Mouse (Mus musculus): ENCODE results near the gene Unc119. TPM values are rescaled to one million over a fixed set of nuclear protein-coding genes. Genes with fewer than 3 reads are reported as not detected.

Gene Unc119
- polyA plus RNA-seq, 1 experiment from 2014 or later = 62.8 TPM

DNA sequence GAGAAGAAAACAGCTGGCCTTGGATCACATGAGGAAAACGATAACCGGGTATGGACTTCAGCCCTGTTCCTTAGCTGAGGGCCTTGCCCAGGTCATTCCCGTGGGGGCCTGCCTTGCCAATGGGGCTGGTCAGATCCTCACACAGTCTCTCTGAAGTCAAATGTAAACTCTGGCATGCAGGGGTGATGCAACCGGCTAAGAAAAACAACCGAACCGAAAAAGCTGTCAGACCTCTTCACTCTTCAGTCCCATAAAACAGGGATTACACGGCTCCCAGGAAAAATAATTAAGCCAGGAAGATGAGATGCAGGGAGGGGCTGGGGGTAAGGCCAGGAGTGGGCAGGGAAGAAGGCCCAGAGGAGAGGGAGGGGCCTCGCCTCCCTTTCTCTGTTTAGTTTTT is 20.8 kb downstream of the Unc119 start:
- peaks cover 24% of the 10 kb centered on the region for H3K4me1 ChIP-seq
- DNase-seq (ENCODE audit: extremely low spot score, low spot score) = no peak
- H3K36me3 ChIP-seq (replicated peaks) = no peaks in the 10 kb centered on the region
- H3K4me3 ChIP-seq = no peak overlapping the region
- H3K27me3 ChIP-seq (ENCODE audit: poor library complexity, severe bottlenecking) = peaks cover 7% of the 10 kb centered on the region
- H3K27ac ChIP-seq = no peak overlapping the region
- H3K9me3 ChIP-seq = no peaks in the 10 kb centered on the region
- WGBS = 63% methylated on average over 8 of the region's 8 CpGs

DNA sequence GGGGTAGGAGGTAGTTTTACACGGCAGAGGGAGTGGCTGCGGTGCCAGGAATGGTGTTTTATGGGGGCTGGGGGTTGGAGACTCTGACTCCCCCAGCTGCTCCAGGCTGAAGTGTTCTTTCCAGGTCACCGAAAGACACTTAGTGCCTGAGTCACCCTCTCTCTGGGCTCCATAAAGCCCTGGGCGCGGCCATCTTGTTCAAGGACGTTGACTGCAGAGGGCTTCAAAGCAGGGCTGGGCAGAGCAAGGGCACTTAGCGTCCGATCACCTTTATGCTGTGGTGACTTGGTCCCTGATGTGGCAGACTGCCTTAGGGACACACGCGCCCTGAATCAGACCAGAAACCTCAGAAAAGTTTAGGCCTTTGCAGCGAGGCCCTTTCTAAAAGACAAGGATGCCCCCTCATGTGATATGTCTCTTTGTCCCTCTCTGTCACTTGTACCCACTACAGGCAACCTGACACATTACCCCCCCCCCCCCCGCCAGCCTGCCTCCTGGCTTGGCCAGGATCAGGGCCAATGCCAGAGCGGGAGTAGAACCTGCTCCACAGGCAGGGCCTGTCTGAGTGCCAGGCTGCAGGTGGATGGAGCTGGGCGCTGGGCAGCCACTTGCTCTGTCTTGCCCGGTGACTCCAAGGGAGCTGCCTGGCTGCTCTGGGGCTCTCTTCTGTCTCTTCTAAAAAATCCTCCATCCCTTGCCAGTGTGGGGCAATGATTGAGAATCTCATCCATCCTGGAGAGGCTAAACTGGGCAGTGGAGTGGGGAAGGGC is 24.4 kb downstream of the Unc119 start:
- WGBS = 93% methylated on average over 15 of the region's 15 CpGs
- Histone ChIP-seq H3K4me1 (peaks cover 15% of the 10 kb centered on the region), H3K9me3 (no peaks in the 10 kb centered on the region), H3K4me3 (no peak overlapping the region), H3K27me3 (ENCODE audit: poor library complexity, severe bottlenecking) (no peaks in the 10 kb centered on the region), H3K36me3 (replicated peaks) (no peaks in the 10 kb centered on the region), H3K27ac (no peak overlapping the region)
- DNase-seq (ENCODE audit: extremely low spot score, low spot score) = no peak

DNA sequence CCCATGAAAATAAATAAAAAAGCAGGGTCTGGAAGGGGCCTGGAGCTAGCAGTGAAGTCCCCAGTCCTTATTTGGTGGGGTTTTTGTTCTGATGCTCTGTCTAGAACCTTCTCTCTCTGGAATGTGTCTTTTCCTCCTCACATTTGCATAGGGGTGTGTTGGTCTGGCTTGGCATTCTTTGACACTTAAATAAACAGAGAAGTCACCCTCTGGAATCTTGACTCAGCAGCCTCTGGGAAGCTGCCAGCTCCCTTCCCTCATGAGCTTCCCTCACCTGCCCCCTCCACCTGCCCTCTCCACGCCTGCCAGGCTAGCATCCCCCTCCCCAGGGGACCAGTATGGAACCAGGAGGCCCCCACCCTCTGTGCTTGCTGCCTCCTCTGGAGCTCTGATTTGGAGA is 27.1 kb downstream of the Unc119 start:
- Histone ChIP-seq H3K27ac (no peak overlapping the region), H3K9me3 (no peaks in the 10 kb centered on the region), H3K27me3 (ENCODE audit: poor library complexity, severe bottlenecking) (no peaks in the 10 kb centered on the region), H3K36me3 (replicated peaks) (no peaks in the 10 kb centered on the region), H3K4me1 (peaks cover 8% of the 10 kb centered on the region; the same call in 1 of the 2 replicates), H3K4me3 (no peak overlapping the region)
- WGBS = 68% methylated on average over 1 of the region's 1 CpGs
- no peak for DNase-seq (ENCODE audit: extremely low spot score, low spot score)

DNA sequence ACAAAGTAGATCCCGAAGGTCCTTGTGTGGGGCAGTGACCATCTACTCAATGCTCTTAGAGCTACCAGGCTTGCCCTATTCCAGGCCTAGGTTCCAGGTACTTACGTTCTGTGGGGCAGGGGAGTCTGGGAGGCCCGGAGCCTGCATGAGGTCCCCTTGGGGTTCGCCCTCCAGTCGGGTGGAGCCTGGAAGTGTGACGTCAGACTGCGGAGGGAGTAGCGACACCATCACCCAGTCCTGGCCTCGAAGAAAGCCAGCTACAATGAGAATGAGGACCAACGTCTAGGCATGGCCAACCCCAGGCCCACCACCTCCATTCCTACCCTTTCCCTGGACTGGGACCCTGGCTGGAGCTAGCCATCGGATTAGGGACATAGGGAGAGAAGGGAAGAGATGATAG is 28.4 kb downstream of the Unc119 start:
- H3K4me1 ChIP-seq = peaks cover 5% of the 10 kb centered on the region; the same call in 1 of the 2 replicates
- no peaks in the 10 kb centered on the region for H3K27me3 ChIP-seq (ENCODE audit: poor library complexity, severe bottlenecking)
- no peaks in the 10 kb centered on the region for H3K36me3 ChIP-seq (replicated peaks)
- H3K9me3 ChIP-seq = no peaks in the 10 kb centered on the region
- H3K4me3 ChIP-seq = no peak overlapping the region
- 89% methylated on average over 11 of the region's 11 CpGs for WGBS
- no peak overlapping the region for H3K27ac ChIP-seq
- no peak for DNase-seq (ENCODE audit: extremely low spot score, low spot score)

DNA sequence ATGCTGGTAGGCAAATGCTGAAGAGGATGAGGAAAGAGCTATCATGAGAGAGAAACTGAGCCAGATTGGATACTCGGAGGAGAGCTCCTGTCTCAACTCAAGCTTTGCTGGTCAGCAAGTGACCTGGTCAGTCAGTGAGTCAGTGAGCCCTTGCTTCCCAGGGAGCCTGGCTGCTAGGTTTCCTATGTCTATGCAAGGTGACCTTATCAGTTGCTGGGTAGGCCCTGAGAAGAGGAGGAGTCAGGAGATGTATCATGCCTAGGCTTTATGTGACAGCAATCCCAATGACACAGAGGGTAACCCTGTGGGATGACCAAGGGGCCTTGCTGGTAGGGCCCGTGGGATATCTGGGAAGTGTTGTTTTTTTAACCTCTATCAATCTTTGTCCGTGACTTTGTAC is 28.9 kb downstream of the Unc119 start:
- Histone ChIP-seq H3K4me1 (peaks cover 5% of the 10 kb centered on the region; the same call in 1 of the 2 replicates), H3K36me3 (replicated peaks) (no peaks in the 10 kb centered on the region), H3K4me3 (no peak overlapping the region), H3K27me3 (ENCODE audit: poor library complexity, severe bottlenecking) (no peaks in the 10 kb centered on the region), H3K9me3 (no peaks in the 10 kb centered on the region), H3K27ac (no peak overlapping the region)
- WGBS = 89% methylated on average over 3 of the region's 3 CpGs
- no peak for DNase-seq (ENCODE audit: extremely low spot score, low spot score)

DNA sequence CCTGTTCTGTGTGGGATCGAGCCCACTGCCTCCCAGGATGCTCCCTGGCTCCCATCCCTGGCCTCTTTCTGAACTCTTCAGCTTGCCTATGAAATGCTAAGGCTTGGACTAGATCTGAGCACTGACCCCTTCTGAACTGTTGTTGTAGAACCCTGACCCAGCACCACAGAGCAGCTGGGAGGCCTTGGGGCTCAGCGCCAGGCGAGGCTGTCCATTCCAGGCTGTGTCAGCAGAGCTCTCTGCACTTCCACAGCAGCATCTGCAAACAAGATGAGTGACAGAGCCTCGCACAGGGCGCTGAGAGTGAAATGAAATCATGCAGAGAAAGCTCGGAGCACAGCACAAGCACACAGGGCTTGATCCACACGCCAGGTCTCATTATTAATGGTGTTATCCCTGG is 29.3 kb downstream of the Unc119 start:
- no peaks in the 10 kb centered on the region for H3K36me3 ChIP-seq (replicated peaks)
- DNase-seq (ENCODE audit: extremely low spot score, low spot score) = no peak
- WGBS = 73% methylated on average over 7 of the region's 7 CpGs
- H3K4me3 ChIP-seq = no peak overlapping the region
- H3K4me1 ChIP-seq = peaks cover 10% of the 10 kb centered on the region; the same call in 1 of the 2 replicates
- H3K27ac ChIP-seq = 0 out of 2 replicates have a peak overlapping the region, but pooled peaks have one; percentile 35
- H3K27me3 ChIP-seq (ENCODE audit: poor library complexity, severe bottlenecking) = no peaks in the 10 kb centered on the region
- H3K9me3 ChIP-seq = no peaks in the 10 kb centered on the region

DNA sequence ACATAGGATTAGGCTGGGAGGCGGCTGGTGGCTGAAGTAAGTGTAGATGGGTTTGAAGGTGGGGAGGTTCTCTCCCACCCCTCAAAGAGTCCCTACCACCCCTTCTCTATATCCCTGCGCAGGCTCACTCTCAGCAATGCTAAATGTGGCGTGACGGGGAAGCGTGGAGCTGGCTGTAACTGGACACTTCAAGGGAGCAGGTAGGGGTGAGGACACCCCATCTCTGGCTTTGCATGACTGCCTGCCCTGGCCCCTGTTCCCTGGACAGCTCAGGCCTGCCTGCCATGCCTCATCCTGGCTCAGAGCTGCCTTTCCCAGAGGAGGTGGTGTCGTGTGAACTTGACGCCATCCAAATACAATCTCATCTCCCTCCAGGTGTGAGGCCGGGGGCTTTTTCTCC is 30.9 kb downstream of the Unc119 start:
- H3K4me3 ChIP-seq = no peak overlapping the region
- peaks cover 11% of the 10 kb centered on the region; the same call in 1 of the 2 replicates for H3K4me1 ChIP-seq
- H3K27me3 ChIP-seq (ENCODE audit: poor library complexity, severe bottlenecking) = no peaks in the 10 kb centered on the region
- no peak for DNase-seq (ENCODE audit: extremely low spot score, low spot score)
- no peak overlapping the region for H3K27ac ChIP-seq
- H3K36me3 ChIP-seq (replicated peaks) = no peaks in the 10 kb centered on the region
- 83% methylated on average over 8 of the region's 8 CpGs for WGBS
- H3K9me3 ChIP-seq = no peaks in the 10 kb centered on the region

DNA sequence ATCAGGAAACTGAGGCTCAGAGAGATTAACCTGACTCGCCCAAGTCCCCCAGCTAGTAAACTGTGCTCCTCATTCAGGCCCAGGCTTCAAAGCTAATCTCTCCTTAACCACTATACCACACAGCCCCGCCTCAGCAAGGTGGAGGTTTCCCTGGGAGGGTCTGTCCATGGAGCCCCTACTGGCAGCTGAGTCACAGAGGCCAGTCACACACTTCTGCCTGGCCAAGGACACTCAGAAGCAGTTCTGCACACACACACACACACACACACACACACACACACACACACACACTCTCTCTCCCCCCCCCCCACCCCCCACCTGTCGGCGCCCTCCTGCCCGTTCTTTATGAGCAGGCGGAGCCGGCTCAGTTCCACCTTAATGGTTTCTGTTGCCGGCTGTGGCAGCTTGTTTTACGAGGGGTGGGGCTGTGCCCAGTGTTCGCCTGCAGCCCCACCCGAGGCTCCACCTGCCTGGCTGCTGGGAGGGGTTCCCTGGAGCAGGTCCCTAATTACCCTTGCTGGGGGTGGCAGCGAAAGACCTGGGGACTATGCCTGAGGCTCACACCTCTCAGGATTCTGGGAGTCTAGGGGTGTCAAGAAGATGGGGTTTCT is 34.4 kb downstream of the Unc119 start:
- peaks cover 12% of the 10 kb centered on the region; the same call in 1 of the 2 replicates for H3K4me1 ChIP-seq
- no peak overlapping the region for H3K27ac ChIP-seq
- H3K9me3 ChIP-seq = no peaks in the 10 kb centered on the region
- no peak for DNase-seq (ENCODE audit: extremely low spot score, low spot score)
- no peak overlapping the region for H3K4me3 ChIP-seq
- H3K36me3 ChIP-seq (replicated peaks) = no peaks in the 10 kb centered on the region
- no peaks in the 10 kb centered on the region for H3K27me3 ChIP-seq (ENCODE audit: poor library complexity, severe bottlenecking)
- 57% methylated on average over 12 of the region's 12 CpGs for WGBS

DNA sequence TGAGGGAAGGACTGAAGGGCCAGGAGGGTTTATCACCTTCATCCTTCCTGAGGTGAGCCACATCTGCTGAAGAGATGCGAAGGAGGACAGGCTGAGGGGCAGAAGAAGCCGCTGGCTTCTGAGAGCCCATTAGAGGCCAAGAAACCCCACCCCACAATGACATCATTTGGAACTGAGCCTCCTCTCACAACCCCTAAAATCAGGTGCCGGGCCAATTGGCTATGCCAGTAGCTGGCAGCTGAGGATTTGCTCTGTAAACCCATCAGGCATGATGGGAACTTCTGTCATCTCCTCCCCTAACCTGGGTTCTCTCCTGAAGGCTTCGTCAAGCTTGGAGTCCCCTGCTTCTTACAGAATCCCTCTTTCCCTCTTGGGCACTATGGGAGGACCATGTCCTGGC is 37.1 kb downstream of the Unc119 start:
- Histone ChIP-seq H3K27ac (no peak overlapping the region), H3K36me3 (replicated peaks) (no peaks in the 10 kb centered on the region), H3K9me3 (no peaks in the 10 kb centered on the region), H3K27me3 (ENCODE audit: poor library complexity, severe bottlenecking) (no peaks in the 10 kb centered on the region), H3K4me3 (no peak overlapping the region), H3K4me1 (peaks cover 11% of the 10 kb centered on the region; the same call in 1 of the 2 replicates)
- DNase-seq (ENCODE audit: extremely low spot score, low spot score) = no peak
- 77% methylated on average over 4 of the region's 4 CpGs for WGBS

DNA sequence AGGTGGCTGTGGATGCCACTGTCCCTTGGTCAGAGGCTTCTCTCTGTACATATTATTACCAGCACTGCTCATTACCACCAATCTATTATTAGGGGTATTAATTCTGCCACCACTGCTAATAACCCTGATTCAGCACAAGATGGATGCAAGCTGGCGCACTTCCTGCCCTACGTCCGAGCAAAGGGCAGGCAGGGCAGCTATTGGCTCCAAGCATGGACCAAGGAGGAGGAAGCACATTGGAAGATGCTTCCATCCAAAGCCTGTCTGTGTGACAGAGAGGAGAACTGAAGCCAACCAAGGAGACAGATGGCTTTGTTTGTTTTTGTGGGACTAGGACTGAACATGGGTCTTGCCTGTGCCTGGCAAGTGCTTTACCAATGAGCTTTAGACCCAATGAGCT is 37.7 kb downstream of the Unc119 start:
- H3K27me3 ChIP-seq (ENCODE audit: poor library complexity, severe bottlenecking) = no peaks in the 10 kb centered on the region
- DNase-seq (ENCODE audit: extremely low spot score, low spot score) = no peak
- H3K27ac ChIP-seq = no peak overlapping the region
- WGBS = 94% methylated on average over 3 of the region's 3 CpGs
- H3K4me1 ChIP-seq = peaks cover 11% of the 10 kb centered on the region; the same call in 1 of the 2 replicates
- no peaks in the 10 kb centered on the region for H3K36me3 ChIP-seq (replicated peaks)
- no peak overlapping the region for H3K4me3 ChIP-seq
- H3K9me3 ChIP-seq = no peaks in the 10 kb centered on the region

DNA sequence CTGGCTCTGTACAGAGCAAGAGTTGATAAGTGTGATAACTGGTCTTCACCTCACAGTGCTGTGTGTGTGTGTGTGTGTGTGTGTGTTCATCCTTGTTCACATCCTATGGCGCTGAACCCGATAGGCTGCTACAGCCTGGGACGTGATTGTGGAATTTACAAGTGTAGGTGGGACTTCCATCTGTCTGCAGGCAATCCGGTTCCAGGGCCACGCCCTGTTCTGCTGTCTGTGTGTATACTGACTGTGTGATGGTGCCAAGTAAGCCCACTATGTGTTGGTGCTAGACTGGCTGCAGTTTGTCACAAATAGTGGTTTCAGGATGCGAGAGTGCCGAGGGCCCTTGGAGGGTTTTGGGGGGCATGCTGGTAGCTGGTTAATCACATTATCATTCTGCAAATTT is 39.0 kb downstream of the Unc119 start:
- Histone ChIP-seq H3K4me3 (no peak overlapping the region), H3K27ac (no peak overlapping the region), H3K9me3 (no peaks in the 10 kb centered on the region), H3K27me3 (ENCODE audit: poor library complexity, severe bottlenecking) (no peaks in the 10 kb centered on the region), H3K4me1 (peaks cover 10% of the 10 kb centered on the region; the same call in 1 of the 2 replicates), H3K36me3 (replicated peaks) (no peaks in the 10 kb centered on the region)
- 86% methylated on average over 7 of the region's 7 CpGs for WGBS
- DNase-seq (ENCODE audit: extremely low spot score, low spot score) = no peak

DNA sequence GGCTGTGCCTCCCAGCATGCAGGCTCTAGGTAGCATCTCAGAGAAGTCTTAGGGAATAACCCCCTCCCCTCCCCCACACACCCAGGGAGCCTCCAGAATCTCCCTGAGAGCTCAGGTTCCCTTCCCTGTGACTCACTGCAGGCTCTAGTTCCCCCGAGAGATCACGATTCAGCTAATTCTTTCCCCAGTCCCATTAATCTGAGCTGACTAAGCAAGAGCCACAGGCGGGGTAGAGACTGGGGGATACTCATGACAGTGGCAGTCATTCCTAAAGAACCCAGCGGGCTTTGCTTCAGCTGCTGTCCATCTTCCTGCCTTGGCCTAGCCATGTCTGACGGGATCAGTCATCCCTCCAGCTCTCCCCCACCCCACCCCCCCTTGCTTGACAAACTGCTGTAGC is 39.4 kb downstream of the Unc119 start:
- Histone ChIP-seq H3K36me3 (replicated peaks) (no peaks in the 10 kb centered on the region), H3K4me1 (peaks cover 5% of the 10 kb centered on the region; the same call in 1 of the 2 replicates), H3K27ac (no peak overlapping the region), H3K27me3 (ENCODE audit: poor library complexity, severe bottlenecking) (no peaks in the 10 kb centered on the region), H3K4me3 (no peak overlapping the region), H3K9me3 (no peaks in the 10 kb centered on the region)
- WGBS = 30% methylated on average over 5 of the region's 5 CpGs
- no peak for DNase-seq (ENCODE audit: extremely low spot score, low spot score)

DNA sequence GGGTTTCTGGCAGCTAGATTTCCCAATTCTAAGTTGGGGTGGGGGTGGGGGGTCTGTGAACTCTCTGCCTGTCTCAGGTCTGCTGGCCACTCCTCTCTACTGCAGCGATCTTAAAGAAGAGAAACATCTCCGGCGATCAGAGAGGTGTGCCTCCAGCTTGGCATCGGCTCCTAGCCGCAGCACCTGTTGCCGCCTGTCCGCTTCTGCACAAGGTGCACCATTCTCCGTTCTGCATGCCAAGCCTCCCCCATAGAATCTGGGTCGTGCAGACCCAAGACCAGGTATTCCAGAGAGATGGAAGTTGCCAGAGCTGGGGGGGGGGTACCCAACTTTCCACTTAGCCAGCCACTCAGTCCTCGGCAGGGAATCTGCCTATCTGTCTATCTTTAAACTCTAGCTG is 42.5 kb downstream of the Unc119 start:
- no peak for DNase-seq (ENCODE audit: extremely low spot score, low spot score)
- H3K27me3 ChIP-seq (ENCODE audit: poor library complexity, severe bottlenecking) = no peaks in the 10 kb centered on the region
- WGBS = 85% methylated on average over 10 of the region's 10 CpGs

More for the DNA sequence above, 42.5 kb downstream of the Unc119 start:
- Histone ChIP-seq H3K4me3 (no peak overlapping the region), H3K36me3 (replicated peaks) (no peaks in the 10 kb centered on the region), H3K4me1 (peaks cover 5% of the 10 kb centered on the region; the same call in 1 of the 2 replicates), H3K9me3 (no peaks in the 10 kb centered on the region), H3K27ac (no peak overlapping the region)

Measured in forebrain, embryonic 10.5 days (tissue).